Mouse (Mus musculus): Measurements from ENCODE around the gene 6430550D23Rik. TPM values are rescaled to one million over a fixed set of nuclear protein-coding genes. Genes with fewer than 3 reads are reported as not detected.

The 6430550D23Rik gene
- 2.0 and 2.2 TPM in 2 replicates for polyA plus RNA-seq (2012; rRNA removed)

DNA sequence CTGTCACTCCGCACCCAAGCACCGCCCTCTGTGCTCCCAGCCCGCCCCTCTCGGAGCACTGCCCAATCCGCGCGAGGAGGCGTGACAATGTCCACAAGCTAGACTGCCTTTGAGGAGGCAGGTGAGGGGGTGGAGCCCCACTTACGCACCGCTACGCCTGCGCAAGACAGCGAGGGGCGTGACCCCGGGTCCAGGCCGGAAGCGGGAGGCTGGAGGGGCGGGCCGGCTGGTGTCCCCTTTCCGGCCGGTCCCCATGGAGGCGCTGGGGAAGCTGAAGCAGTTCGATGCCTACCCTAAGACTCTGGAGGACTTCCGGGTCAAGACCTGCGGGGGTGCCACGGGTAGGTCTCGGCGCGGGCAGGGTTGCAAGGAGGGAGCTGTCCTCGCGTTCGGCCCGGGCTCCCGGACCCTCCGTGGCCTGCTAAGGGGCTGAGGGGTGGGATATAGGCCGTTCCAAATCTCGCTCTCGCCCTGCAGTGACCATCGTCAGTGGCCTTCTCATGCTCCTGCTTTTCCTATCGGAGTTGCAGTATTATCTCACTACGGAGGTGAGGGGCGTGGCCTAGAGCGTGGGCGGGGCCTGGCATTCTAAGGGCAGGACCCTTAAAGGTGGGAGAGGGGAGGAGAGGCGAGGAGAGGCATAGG is at the start of gene 6430550D23Rik, which contains the start of gene Ergic3:
Gene 6430550D23Rik (minus strand): TSS at position 90 of the 645 bp plus-strand sequence.
Gene Ergic3 (plus strand): TSS at position 158 of the 645 bp plus-strand sequence.

DNA sequence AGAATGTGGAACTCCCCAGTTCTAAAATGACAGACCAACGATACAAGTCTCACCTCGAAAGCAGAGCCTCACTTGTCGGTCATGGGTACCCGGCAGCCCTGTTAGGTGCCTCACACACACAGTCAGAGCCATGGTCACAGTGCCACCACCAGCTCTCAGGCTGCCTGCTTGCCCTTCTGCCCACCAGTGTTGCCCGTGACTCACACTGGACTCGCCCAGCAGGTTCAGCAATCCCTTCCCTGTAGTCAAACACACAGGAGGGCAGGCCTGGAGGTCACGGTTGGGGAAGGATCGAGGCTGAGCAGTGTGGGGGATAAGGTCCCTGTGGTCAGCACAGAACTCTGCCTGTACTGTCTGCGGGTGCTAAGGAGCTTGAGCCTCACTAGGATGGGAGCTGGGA is 45.0 kb upstream of the 6430550D23Rik start, which contains the start of gene Fer1l4:
Gene Fer1l4 (minus strand): TSS at position 132 of the 400 bp plus-strand sequence.

DNA sequence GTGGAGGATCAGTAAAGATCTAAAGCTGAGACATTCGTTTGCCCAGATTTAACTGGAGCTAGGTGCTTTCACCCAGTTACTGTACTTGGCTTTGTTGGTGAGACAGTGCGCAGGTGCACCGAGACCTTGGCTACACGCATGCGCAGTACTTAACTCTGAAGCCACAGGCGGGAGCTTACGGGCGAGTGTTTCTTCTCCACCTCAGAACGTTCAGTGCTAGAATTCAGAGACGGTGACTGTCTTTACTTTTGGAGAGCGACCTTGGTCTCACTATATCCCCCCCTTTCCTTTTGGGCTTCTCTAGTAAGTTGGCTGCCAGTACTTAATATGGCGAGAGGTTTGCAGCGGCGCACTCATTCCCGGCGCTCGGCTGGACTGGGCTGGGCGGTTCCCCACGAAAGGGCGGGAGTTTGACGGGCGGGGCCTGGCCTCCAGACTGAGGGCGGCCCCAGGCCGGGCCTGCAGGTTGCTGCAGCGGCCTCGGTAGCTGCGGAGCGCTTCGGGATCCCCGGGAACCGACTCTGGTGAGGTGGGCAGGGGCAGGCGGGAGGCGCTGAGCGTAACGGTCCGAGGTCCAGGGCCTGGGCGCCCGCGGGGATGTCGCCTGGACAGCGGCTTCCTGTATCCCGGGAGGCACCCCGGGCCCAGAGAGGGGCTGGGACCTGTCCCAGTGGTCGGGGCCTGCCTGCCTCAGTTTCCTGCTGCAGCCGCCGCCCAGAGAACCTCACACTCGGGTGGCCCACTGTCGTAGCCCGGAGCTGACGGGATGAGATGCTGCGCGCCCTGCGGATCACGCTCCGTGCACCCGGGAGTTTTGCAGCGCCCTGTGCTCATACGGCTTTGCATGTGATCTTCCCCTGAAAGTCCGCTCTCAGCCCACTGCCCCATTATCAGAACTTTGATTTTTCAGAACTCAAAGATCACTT is 51.4 kb downstream of the 6430550D23Rik start, which contains the start of gene Cep250:
Gene Cep250 (plus strand): TSS at position 325 of the 926 bp plus-strand sequence.

DNA sequence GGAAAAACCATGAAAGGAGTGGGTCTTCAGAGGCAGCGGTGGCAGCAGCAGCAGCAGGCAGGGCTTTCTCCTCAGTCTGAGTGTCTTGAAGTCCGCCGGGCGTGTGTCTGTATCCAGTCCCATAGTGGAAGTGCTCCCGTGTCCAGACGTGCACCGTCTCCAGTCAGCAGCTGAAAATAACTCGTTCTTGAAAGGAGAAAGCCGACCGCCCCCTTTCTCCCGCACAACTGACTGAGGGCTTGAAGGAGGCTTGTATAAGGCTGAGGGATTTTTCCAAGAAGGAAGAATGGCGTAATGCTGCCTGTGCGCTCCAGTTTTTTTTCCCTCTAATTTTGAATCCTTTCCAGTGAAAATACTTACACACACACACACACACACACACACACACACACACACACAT is 62.7 kb downstream of the 6430550D23Rik start, which contains the start of gene Gdf5:
Gene Gdf5 (minus strand): TSS at position 244 of the 400 bp plus-strand sequence.

DNA sequence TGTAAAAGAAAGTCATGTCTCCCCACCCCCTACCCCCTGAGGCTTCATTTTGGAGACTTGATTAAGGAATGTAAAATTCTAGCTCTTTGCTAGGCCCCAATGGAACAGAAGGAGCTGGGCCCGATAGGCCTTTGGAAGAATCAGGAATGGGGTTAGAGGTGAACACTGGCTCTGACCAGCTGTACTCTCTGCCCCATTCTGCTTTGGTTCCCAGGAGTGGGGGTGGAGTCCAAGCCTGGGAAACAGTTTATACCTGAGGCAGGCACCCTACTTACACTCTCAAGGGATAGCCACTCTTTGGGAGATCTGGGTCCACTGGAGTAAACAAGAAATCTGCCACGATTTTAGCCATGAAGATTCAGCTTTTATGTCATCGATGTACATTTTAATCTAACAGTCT is 67.1 kb downstream of the 6430550D23Rik start, which contains the start of gene Gm15557:
Gene Gm15557 (plus strand): TSS at position 48 of the 400 bp plus-strand sequence.

DNA sequence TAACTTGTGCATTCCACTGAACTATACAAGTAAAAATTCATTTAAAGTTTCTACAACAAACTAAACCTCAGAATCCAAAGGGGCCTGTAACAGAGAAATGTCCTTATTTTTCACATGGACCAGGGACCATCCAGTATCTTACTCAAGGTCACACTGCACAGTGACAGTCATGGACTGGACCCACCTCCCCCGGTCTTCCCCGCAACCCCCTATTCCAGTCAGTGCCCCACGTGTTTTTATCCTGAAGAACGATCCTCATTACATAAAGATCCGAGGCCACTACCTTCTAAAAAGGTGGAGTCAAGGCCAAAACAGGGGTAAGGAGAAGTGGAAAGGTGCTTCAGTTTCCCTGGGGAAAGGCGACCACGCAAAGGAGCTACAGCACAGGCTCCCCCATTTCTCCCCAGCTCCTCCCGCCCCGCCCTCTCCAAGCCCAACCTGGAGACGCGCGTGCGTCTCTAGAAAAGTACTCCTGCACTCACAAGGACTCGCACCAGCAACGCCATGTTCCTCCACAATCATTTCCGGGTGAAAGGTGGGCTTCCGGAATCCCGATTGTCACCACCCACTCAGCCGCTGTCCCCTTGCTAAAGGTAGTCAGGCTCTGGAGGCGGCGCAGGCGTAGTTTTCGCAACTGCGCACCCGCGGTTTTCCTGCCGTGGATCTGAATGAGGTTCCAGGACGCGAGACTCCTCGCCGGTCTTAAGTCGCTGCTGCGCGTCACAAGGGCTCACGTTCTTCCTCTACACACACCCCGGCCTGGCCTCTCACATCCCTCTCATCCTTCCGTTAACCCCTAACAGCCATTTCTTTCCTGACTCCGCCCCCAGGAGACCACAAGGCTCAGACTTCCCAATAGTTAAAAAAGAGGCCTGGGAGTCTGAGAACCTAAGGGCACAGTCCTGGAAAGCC is 78.0 kb downstream of the 6430550D23Rik start, which contains the start of gene Uqcc1:
Gene Uqcc1 (minus strand): TSS at position 780 of the 912 bp plus-strand sequence.

Other genes starting within 250 kb of the 6430550D23Rik start
- gene Mmp24, start 232.6 kb downstream of the 6430550D23Rik start, polyA plus RNA-seq (2012; rRNA removed) = 0.01 TPM in 2 replicates
- gene BC029722, start 188.6 kb downstream of the 6430550D23Rik start, polyA plus RNA-seq (2012; rRNA removed) = 6.0 and 6.2 TPM in 2 replicates
- 50.1 and 53.1 TPM in 2 replicates for gene Eif6, start 181.1 kb downstream of the 6430550D23Rik start, polyA plus RNA-seq (2012; rRNA removed)
- under 0.01 and 0.01 TPM in 2 replicates for gene Fam83c, start 173.1 kb downstream of the 6430550D23Rik start, polyA plus RNA-seq (2012; rRNA removed)
- 21.3 and 23.4 TPM in 2 replicates for gene Uqcc1, start 77.7 kb downstream of the 6430550D23Rik start, polyA plus RNA-seq (2012; rRNA removed)
- not detected in 2 replicates for gene Gm15557, start 67.2 kb downstream of the 6430550D23Rik start, polyA plus RNA-seq (2012; rRNA removed)
- not detected in 2 replicates for gene Gdf5, start 62.6 kb downstream of the 6430550D23Rik start, polyA plus RNA-seq (2012; rRNA removed)
- 4.7 and 5.3 TPM in 2 replicates for gene Cep250, start 51.5 kb downstream of the 6430550D23Rik start, polyA plus RNA-seq (2012; rRNA removed)
- gene Ergic3, start 68 bp upstream of the 6430550D23Rik start, polyA plus RNA-seq (2012; rRNA removed) = 76.4 and 78.4 TPM in 2 replicates
- 0.02 TPM in 1 of 2 replicates, not detected in the other for gene Fer1l4, start 45.0 kb upstream of the 6430550D23Rik start, polyA plus RNA-seq (2012; rRNA removed)
- gene Spag4, start 57.2 kb upstream of the 6430550D23Rik start, polyA plus RNA-seq (2012; rRNA removed) = 0.74 and 1.1 TPM in 2 replicates
- 13.5 and 15.5 TPM in 2 replicates for gene Cpne1, start 104.0 kb upstream of the 6430550D23Rik start, polyA plus RNA-seq (2012; rRNA removed)
- gene Rbm12, start 104.0 kb upstream of the 6430550D23Rik start, polyA plus RNA-seq (2012; rRNA removed) = 2.6 and 3.1 TPM in 2 replicates
- 1.8 and 2.0 TPM in 2 replicates for gene Gm28036, start 119.1 kb upstream of the 6430550D23Rik start, polyA plus RNA-seq (2012; rRNA removed)
- 211 and 226 TPM in 2 replicates for gene Romo1, start 136.1 kb upstream of the 6430550D23Rik start, polyA plus RNA-seq (2012; rRNA removed)
- 38.9 and 45.3 TPM in 2 replicates for gene Nfs1, start 136.2 kb upstream of the 6430550D23Rik start, polyA plus RNA-seq (2012; rRNA removed)
- 74.7 and 78.9 TPM in 2 replicates for gene Rbm39, start 172.3 kb upstream of the 6430550D23Rik start, polyA plus RNA-seq (2012; rRNA removed)
- 2.4 and 3.0 TPM in 2 replicates for gene Phf20, start 188.5 kb upstream of the 6430550D23Rik start, polyA plus RNA-seq (2012; rRNA removed)